Mouse (Mus musculus) layer of hippocampus, adult 9-10 months (tissue): ENCODE results near the gene Iqch.
"Not testable (repeated sequence)": the region's sequence is repeated elsewhere in the genome, so short reads cannot be mapped to it uniquely, and the experiment has no call there.

Experiments
- DNase-seq: peaks from one replicate; pipeline ENCODE4 v3.0.0; 2022; ENCODE audit warnings: low spot score

Iqch gene

GRCm38 (mm10) chr9:63563436-63563835, 38.9 kb downstream of the Iqch start:
- DNase-seq: no peak

- no peak for DNase-seq
Observed at GRCm38 (mm10) chr9:63561931-63562330, 40.4 kb downstream of the Iqch start.

GRCm38 (mm10) chr9:63556933-63557332, 45.4 kb downstream of the Iqch start:
- no peak for DNase-seq

- no peak for DNase-seq
Observed at GRCm38 (mm10) chr9:63556316-63556715, 46.0 kb downstream of the Iqch start.

GRCm38 (mm10) chr9:63555460-63555990, 46.8 kb downstream of the Iqch start:
- no peak for DNase-seq

- no peak for DNase-seq
Observed at GRCm38 (mm10) chr9:63553628-63554027, 48.7 kb downstream of the Iqch start.

GRCm38 (mm10) chr9:63550701-63551100, 51.6 kb downstream of the Iqch start:
- DNase-seq: not testable (repeated sequence)

GRCm38 (mm10) chr9:63548966-63549365, 53.3 kb downstream of the Iqch start:
- DNase-seq: no peak

- DNase-seq: no peak
Observed at GRCm38 (mm10) chr9:63541926-63542325, 60.4 kb downstream of the Iqch start.

- no peak for DNase-seq
Observed at GRCm38 (mm10) chr9:63541301-63541700, 61.0 kb downstream of the Iqch start.

GRCm38 (mm10) chr9:63537489-63537888, 64.8 kb downstream of the Iqch start:
- no peak for DNase-seq

- DNase-seq: no peak
Observed at GRCm38 (mm10) chr9:63535042-63535441, 67.3 kb downstream of the Iqch start.

GRCm38 (mm10) chr9:63534371-63534780, 67.9 kb downstream of the Iqch start:
- DNase-seq: no peak

GRCm38 (mm10) chr9:63532966-63533711, 69.2 kb downstream of the Iqch start:
- DNase-seq: no peak

GRCm38 (mm10) chr9:63523937-63524253, 78.4 kb downstream of the Iqch start:
- DNase-seq: no peak

GRCm38 (mm10) chr9:63523251-63523936, 78.9 kb downstream of the Iqch start:
- no peak for DNase-seq

- DNase-seq: no peak
Observed at GRCm38 (mm10) chr9:63512851-63513250, 89.4 kb downstream of the Iqch start.

- no peak for DNase-seq
Observed at GRCm38 (mm10) chr9:63511034-63511433, 91.3 kb downstream of the Iqch start.

GRCm38 (mm10) chr9:63507110-63507509, 95.2 kb downstream of the Iqch start:
- no peak for DNase-seq

GRCm38 (mm10) chr9:63503890-63504289, 98.4 kb downstream of the Iqch start:
- DNase-seq: no peak

GRCm38 (mm10) chr9:63501516-63501915, 100.8 kb downstream of the Iqch start:
- DNase-seq: no peak

GRCm38 (mm10) chr9:63499912-63500311, 102.4 kb downstream of the Iqch start:
- DNase-seq: no peak

- DNase-seq: no peak
Observed at GRCm38 (mm10) chr9:63495786-63496185, 106.5 kb downstream of the Iqch start.
